Mouse (Mus musculus): ENCODE results near the gene Bag2. TPM values are rescaled to one million over a fixed set of nuclear protein-coding genes. Genes with fewer than 3 reads are reported as not detected.

Gene Bag2
- total RNA-seq, 2 experiments from 2014 or later = 26.3 to 37.3 TPM

Other genes starting within 250 kb of the Bag2 start
- gene Prim2, start 88.0 kb downstream of the Bag2 start, total RNA-seq (2015) = 76.3 and 79.8 TPM in 2 replicates
- 88.4 and 90.3 TPM in 2 replicates for gene Prim2, start 88.0 kb downstream of the Bag2 start, total RNA-seq (2017)
- 3.3 and 7.1 TPM in 2 replicates for gene Rab23, start 37.9 kb downstream of the Bag2 start, total RNA-seq (2015)
- gene Rab23, start 37.9 kb downstream of the Bag2 start, total RNA-seq (2017) = 1.1 and 3.0 TPM in 2 replicates
- 53.9 and 62.0 TPM in 2 replicates for gene Zfp451, start 56.8 kb upstream of the Bag2 start, total RNA-seq (2015)
- 19.9 and 24.9 TPM in 2 replicates for gene Zfp451, start 56.8 kb upstream of the Bag2 start, total RNA-seq (2017)
- not detected in 2 replicates for gene Bend6, start 150.0 kb upstream of the Bag2 start, total RNA-seq (2015)
- gene Bend6, start 150.0 kb upstream of the Bag2 start, total RNA-seq (2017) = not detected in 2 replicates
- gene Dst, start 150.4 kb upstream of the Bag2 start, total RNA-seq (2015) = 0.51 and 3.2 TPM in 2 replicates
- gene Dst, start 150.4 kb upstream of the Bag2 start, total RNA-seq (2017) = 1.3 and 5.4 TPM in 2 replicates

All from megakaryocyte progenitor cell, adult 5-6 weeks (primary cell).